Mouse (Mus musculus): ENCODE data around the gene Fgf23.

- TF ChIP-seq CTCF (IDR thresholded peaks at IDR 0.05; ENCODE audit: low read depth, low read length) (no peak), GATA1 (IDR thresholded peaks at IDR 0.05; ENCODE audit: borderline replicate concordance, low read length) (no peak), POLR2AphosphoS5 (IDR thresholded peaks at IDR 0.05; ENCODE audit: insufficient replicate concordance, low read depth, low read length) (no peak)
Observed at GRCm38 (mm10) chr6:127081820-127082219, 9.1 kb downstream of the Fgf23 start.
